Comparison of ENCODE assay signal across 9 mouse cellular contexts in genomic region chr13:49581541-49582530, GRCm38 (mm10). TPM values are rescaled to one million over a fixed set of nuclear protein-coding genes. Genes with fewer than 3 reads are reported as not detected.
A peak's percentile ranks its signal among the peaks of the same experiment; 100 is the strongest.
DNase-seq lines count a peak whose midpoint lies in the region; ATAC-seq and TF ChIP-seq lines count a peak whose summit lies in the region.
"Had no signal": no experiment of that assay in that cellular context is flagged by ENCODE, and none has a peak within 500 bp of the region (broad histone marks: within the 10 kb centered on the region; RNA-seq: fewer than 3 reads in every experiment).

Omd (plus strand) TSS chr13:49582462.

- H3K4me2 ChIP-seq in hindbrain, embryonic 14.5 days (replicated peaks), result no peak within 1 kb of the TSS
- H3K4me2 ChIP-seq in heart, postnatal 0 days (ENCODE audit: low read depth, low read length), result 0 out of 2 replicates have a peak within 1 kb of the TSS, but pooled peaks have one; percentile 12

- H3K4me3 ChIP-seq in hindbrain, embryonic 10.5 days, result no peak within 1 kb of the TSS
- no peak within 1 kb of the TSS for H3K4me3 ChIP-seq in hindbrain, embryonic 14.5 days (replicated peaks; ENCODE audit: low read length)
- no peak within 1 kb of the TSS for H3K4me3 ChIP-seq in heart, postnatal 0 days (ENCODE audit: low read depth, low read length)

- TF ChIP-seq EP300 in heart, postnatal 0 days (IDR thresholded peaks at IDR 0.05; ENCODE audit: low read depth), result no peak

- no peaks in the 10 kb centered on the region for H3K36me3 ChIP-seq in hindbrain, embryonic 10.5 days
- H3K36me3 ChIP-seq in hindbrain, embryonic 14.5 days (replicated peaks; ENCODE audit: control insufficient read depth, insufficient read depth), result no peaks in the 10 kb centered on the region
- H3K36me3 ChIP-seq in heart, postnatal 0 days (replicated peaks; ENCODE audit: control insufficient read depth, insufficient read depth, low read length), result no peaks in the 10 kb centered on the region

- H3K4me1 ChIP-seq in hindbrain, embryonic 10.5 days (replicated peaks), result no peaks in the 10 kb centered on the region
- H3K4me1 ChIP-seq in hindbrain, embryonic 14.5 days (replicated peaks; ENCODE audit: control insufficient read depth, insufficient read depth, low read length), result no peaks in the 10 kb centered on the region
- H3K4me1 ChIP-seq in heart, postnatal 0 days (ENCODE audit: control insufficient read depth, insufficient read depth), result 0 out of 2 replicates have a peak, but pooled peaks cover 2% of the 10 kb centered on the region

- no peak within 1 kb of the TSS for H3K9ac ChIP-seq in hindbrain, embryonic 14.5 days
- no peak within 1 kb of the TSS; the same call in 1 of the 2 replicates for H3K9ac ChIP-seq in heart, postnatal 0 days (replicated peaks; ENCODE audit: low read depth, low read length)

- no peak for ATAC-seq in hindbrain, embryonic 14.5 days (ENCODE audit: low FRiP score)
- peak; percentile 39; the same call in 1 of the 2 replicates for ATAC-seq in heart, postnatal 0 days (ENCODE audit: insufficient read depth, low read depth)
- ATAC-seq in megakaryocyte-erythroid progenitor cell, adult 5-6 weeks (replicated peaks; ENCODE audit: low FRiP score, low TSS enrichment, poor library complexity, severe bottlenecking), result no peak
- ATAC-seq in inflammation-experienced regulatory T-cells, adult 6 months, result no peak
- ATAC-seq: forebrain, embryonic 14.5 days had no signal

- H3K27ac ChIP-seq in hindbrain, embryonic 10.5 days, result 0 out of 2 replicates have a peak within 1 kb of the TSS, but pooled peaks have one; percentile 1
- no peak within 1 kb of the TSS for H3K27ac ChIP-seq in hindbrain, embryonic 14.5 days
- peak within 1 kb of the TSS; percentile 77 for H3K27ac ChIP-seq in heart, postnatal 0 days (ENCODE audit: low read depth)

- DNase-seq in hindbrain, embryonic 10.5 days (ENCODE audit: low spot score), result no peak
- no peak for DNase-seq in hindbrain, embryonic 14.5 days (ENCODE audit: low spot score)
- peak; percentile 29 for DNase-seq in embryo, embryonic 10 days (ENCODE audit: low spot score)
- peak; percentile 40 for DNase-seq in heart, postnatal 0 days (ENCODE audit: low spot score)
- DNase-seq in lung, postnatal 25 days (ENCODE audit: low spot score), result peak; percentile 24
- no peak for DNase-seq in right cerebral cortex, postnatal 36 days (ENCODE audit: low spot score in 2 of 2)

- 77% methylated on average over 8 of the region's 8 CpGs for WGBS in hindbrain, embryonic 10.5 days
- WGBS in hindbrain, embryonic 14.5 days, result 87% methylated on average over 8 of the region's 8 CpGs
- 50% methylated on average over 8 of the region's 8 CpGs for WGBS in heart, postnatal 0 days

- no peaks in the 10 kb centered on the region for H3K27me3 ChIP-seq in hindbrain, embryonic 10.5 days (ENCODE audit: insufficient read depth, poor library complexity, severe bottlenecking)
- H3K27me3 ChIP-seq in hindbrain, embryonic 14.5 days (ENCODE audit: control insufficient read depth, insufficient read depth, low read length), result no peaks in the 10 kb centered on the region
- no peaks in the 10 kb centered on the region for H3K27me3 ChIP-seq in heart, postnatal 0 days (ENCODE audit: control insufficient read depth, insufficient read depth, low read length)

- no peak for TF ChIP-seq CTCF in heart, postnatal 0 days (IDR thresholded peaks at IDR 0.05; ENCODE audit: low read depth)

- H3K9me3 ChIP-seq in hindbrain, embryonic 10.5 days, result no peaks in the 10 kb centered on the region
- H3K9me3 ChIP-seq in hindbrain, embryonic 14.5 days (ENCODE audit: control insufficient read depth, low read length), result no peaks in the 10 kb centered on the region
- no peaks in the 10 kb centered on the region for H3K9me3 ChIP-seq in heart, postnatal 0 days (replicated peaks; ENCODE audit: control insufficient read depth, low read length)

RNA-seq across cellular contexts. Expression of gene Omd, which starts in this region (rescaled TPM):
- 0.82 and 1.6 TPM in 2 replicates for polyA plus RNA-seq in hindbrain, embryonic 10.5 days (2016; fragmentation: Nextera tagmentation; extraction: Ambion mirVana)
- 0.20 and 0.34 TPM in 2 replicates for polyA plus RNA-seq in hindbrain, embryonic 14.5 days (2014; fragmentation: Nextera tagmentation; extraction: Ambion mirVana)
- not detected in 2 replicates for total RNA-seq in heart, postnatal 0 days (2014; rRNA removed; ENCODE audit: low replicate concordance)
- polyA plus RNA-seq in heart, postnatal 0 days (2015; fragmentation: Nextera tagmentation; extraction: Ambion mirVana), result 0.43 and 0.59 TPM in 2 replicates
- total RNA-seq in megakaryocyte-erythroid progenitor cell, adult 5-6 weeks (2014; fragmentation: Nextera tagmentation), result not detected in 2 replicates
- 0.47 TPM in 1 of 2 replicates, not detected in the other for total RNA-seq in megakaryocyte-erythroid progenitor cell, adult 5-6 weeks (2017)
- 1 to 10 TPM in 1 of 3 experiments, under 1 TPM in 2; 0.35 to 1.2 (median 0.37) TPM for polyA plus RNA-seq in inflammation-experienced regulatory T-cells, adult 6 months (2017; shearing (Covaris generic))

Comparison
In these comparisons a context has a peak if more than half of its experiments do, and no peak if none do; other contexts are left out.
1. Peak in DNase-seq, ATAC-seq, H3K27ac ChIP-seq and H3K4me2 ChIP-seq in heart, postnatal 0 days; RNA of the gene not detected or under 1 TPM.
2. DNase-seq: peak in embryo, embryonic 10 days (single experiment) and lung, postnatal 25 days (single experiment); none in hindbrain, embryonic 10.5 days (single experiment), hindbrain, embryonic 14.5 days (single experiment) and right cerebral cortex, postnatal 36 days (0 of 2).